Mouse (Mus musculus) liver, embryonic 11.5 days (tissue): Measurements from ENCODE around the gene Olfr1325. TPM values are rescaled to one million over a fixed set of nuclear protein-coding genes. Genes with fewer than 3 reads are reported as not detected.
"Not testable (repeated sequence)": the region's sequence is repeated elsewhere in the genome, so short reads cannot be mapped to it uniquely, and the experiment has no call there.

ENCODE experiments used
- ATAC-seq: fragments of 200-750 bp; cut with Nextera tagmentation; replicated peaks from 2 replicates; pipeline ENCODE4 v1.8.0; 2017; ENCODE audit warnings: moderate number of reproducible peaks, mild to moderate bottlenecking, moderate TSS enrichment, moderate library complexity; ENCODE audit not compliant: low FRiP score
- DNase-seq: peaks from one replicate; pipeline ENCODE4 v3.0.0-alpha.2; 2017; ENCODE audit warnings: low spot score
- H3K27ac ChIP-seq: fragments of 300-500 bp; sonication (generic); 2 replicates; pipeline ENCODE4 v1.5.1; 2014; ENCODE audit warnings: mild to moderate bottlenecking, low read depth, low read length, control low read depth
- H3K27me3 ChIP-seq: fragments of 300-500 bp; sonication (generic); replicated peaks from 2 replicates; pipeline ENCODE4 v1.6.1; 2014; ENCODE audit warnings: low read length, mixed read lengths; ENCODE audit not compliant: control insufficient read depth, insufficient read depth
- H3K36me3 ChIP-seq: fragments of 300-500 bp; sonication (generic); 2 replicates; pipeline ENCODE4 v1.6.1; 2014; ENCODE audit warnings: mild to moderate bottlenecking, low read length, moderate library complexity, mixed read lengths; ENCODE audit not compliant: control insufficient read depth, insufficient read depth
- H3K4me1 ChIP-seq: fragments of 300-500 bp; sonication (generic); replicated peaks from 2 replicates; pipeline ENCODE4 v1.6.1; 2014; ENCODE audit warnings: low read length, mixed read lengths; ENCODE audit not compliant: control insufficient read depth, insufficient read depth
- H3K4me2 ChIP-seq: fragments of 300-500 bp; sonication (generic); 2 replicates; pipeline ENCODE4 v1.6.1; 2014; ENCODE audit warnings: mild to moderate bottlenecking, control low read depth, moderate library complexity
- H3K4me3 ChIP-seq: fragments of 300-500 bp; sonication (generic); 2 replicates; pipeline ENCODE4 v1.5.1; 2014; ENCODE audit warnings: low read depth, low read length, control low read depth
- H3K9ac ChIP-seq: fragments of 300-500 bp; sonication (generic); 2 replicates; pipeline ENCODE4 v1.6.1; 2014; ENCODE audit warnings: low read depth, low read length, control low read depth
- H3K9me3 ChIP-seq: fragments of 300-500 bp; sonication (generic); 2 replicates; pipeline ENCODE4 v1.6.1; 2016; ENCODE audit warnings: low read length, inconsistent platforms, mixed read lengths; ENCODE audit not compliant: control insufficient read depth
- WGBS: fragments of 180-500 bp; shearing (Covaris S2); extraction: QIAGEN DNeasy Blood & Tissue Kit; methylation state at CpG from one replicate; pipeline ENCODE4 v1.1.7; 2014; 5-methylcytosine and 5-hydroxymethylcytosine counted together
- polyA plus RNA-seq: library from polyadenylated mRNA; unstranded; fragments of >200 nt; fragmentation: Nextera tagmentation; extraction: Ambion mirVana; gene quantifications from 2 replicates; pipeline ENCODE4 v1.2.1, GENCODE M21; 2014

The Olfr1325 gene
- not detected in 2 replicates for polyA plus RNA-seq

DNA sequence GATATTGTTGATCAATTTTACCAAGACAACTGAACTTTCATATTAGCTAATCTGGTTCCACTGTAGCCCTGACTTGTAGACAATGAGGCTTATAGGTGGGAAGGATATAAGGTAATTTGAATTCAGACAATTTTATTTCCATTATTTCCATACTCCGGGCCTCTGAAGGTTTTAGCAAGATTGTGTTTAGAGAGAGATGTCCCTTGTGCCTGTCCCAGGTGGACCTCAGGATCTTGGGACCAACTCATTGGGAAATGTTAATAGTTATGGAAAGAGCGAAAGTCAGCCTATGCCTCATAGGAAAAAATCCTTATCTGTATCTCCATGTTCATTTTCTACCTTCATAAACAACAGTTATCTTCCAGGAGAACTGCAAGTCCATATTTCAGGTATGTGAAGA, at the start of gene Olfr1325:
Gene Olfr1325, plus strand, starts transcription at position 301 of the 400 bp plus-strand sequence.
- Histone ChIP-seq H3K4me1 (no peaks in the 10 kb centered on the region), H3K27me3 (no peaks in the 10 kb centered on the region), H3K36me3 (no peaks in the 10 kb centered on the region), H3K9me3 (no peaks in the 10 kb centered on the region), H3K27ac (no peak within 1 kb of the TSS), H3K9ac (no peak within 1 kb of the TSS), H3K4me2 (no peak within 1 kb of the TSS), H3K4me3 (no peak within 1 kb of the TSS)
- WGBS = 77% methylated on average over 2 of the region's 2 CpGs
- DNase-seq (no peak), ATAC-seq (no peak)

DNA sequence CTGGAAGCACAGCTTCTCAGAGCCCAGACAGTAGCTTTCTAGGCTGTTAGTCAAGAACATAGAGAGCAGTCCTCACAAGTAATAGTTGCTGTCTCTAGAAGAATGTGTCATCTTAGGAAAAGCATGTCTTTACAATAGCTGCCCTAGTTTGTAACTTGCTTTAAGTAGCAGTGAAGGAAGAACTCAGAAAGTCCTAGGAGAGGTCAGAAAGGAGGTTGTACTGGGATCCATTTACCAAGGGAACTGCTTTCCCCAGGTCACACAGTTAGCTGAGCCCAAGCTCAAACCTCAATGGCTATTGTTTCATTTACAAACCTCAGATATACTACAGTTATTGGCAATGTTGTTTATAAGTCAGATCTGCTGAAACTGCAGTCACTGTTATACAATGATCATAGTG, 17.7 kb upstream of the Olfr1325 start, which contains the start of gene Olfr1326-ps1:
Gene Olfr1326-ps1, minus strand, starts transcription at position 101 of the 400 bp plus-strand sequence.
- Histone ChIP-seq H3K4me3 (no peak within 1 kb of the TSS), H3K9me3 (no peaks in the 10 kb centered on the region), H3K9ac (no peak within 1 kb of the TSS), H3K27ac (no peak within 1 kb of the TSS), H3K27me3 (no peaks in the 10 kb centered on the region), H3K4me1 (no peaks in the 10 kb centered on the region), H3K36me3 (no peaks in the 10 kb centered on the region), H3K4me2 (no peak within 1 kb of the TSS)
- no peak for DNase-seq
- ATAC-seq = no peak

DNA sequence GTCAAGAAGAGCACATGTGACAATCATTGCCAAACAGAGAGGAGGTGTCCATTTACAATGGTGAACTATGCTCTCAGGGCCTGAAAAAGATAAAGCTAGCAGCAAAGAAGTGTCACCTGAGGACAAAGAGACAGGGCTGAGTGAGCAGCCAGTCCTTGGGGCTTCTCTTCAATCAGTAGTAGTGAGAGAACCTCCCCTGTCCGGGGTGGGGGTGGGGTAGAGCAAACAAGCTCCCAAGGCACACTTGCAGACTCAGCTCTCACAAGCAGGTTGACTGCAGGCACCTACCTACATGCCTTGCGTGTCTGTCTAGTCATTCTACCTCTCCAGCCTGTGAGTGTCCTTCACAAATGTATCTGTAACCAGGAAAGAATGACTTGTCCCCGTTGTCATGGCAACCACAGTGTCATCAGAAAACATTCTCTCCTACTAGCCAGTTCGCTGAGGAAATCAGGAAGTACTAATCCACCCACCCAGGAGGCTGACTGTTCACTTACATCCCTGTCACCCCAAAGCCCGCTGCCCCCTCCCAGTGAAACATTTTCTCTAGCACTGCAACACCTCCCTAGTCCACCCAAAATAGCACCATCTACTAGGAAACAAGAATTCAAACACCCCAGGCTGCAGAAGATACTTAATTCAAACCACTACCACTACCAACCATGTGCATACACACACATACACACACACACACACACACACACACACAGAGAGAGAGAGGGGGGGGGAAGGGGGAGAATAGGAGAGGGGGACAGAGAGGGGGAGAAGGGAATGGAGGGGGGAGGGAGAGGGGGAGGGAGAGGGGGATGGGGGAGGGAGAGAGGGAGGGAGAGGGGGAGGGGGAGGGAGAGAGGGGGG, 53.2 kb downstream of the Olfr1325 start, which contains the start of gene Gm5640:
Gene Gm5640, minus strand, starts transcription at position 170 of the 858 bp plus-strand sequence.
- not testable (repeated sequence) for H3K36me3 ChIP-seq, DNase-seq, H3K4me2 ChIP-seq, H3K9ac ChIP-seq, H3K4me3 ChIP-seq, ATAC-seq, H3K27me3 ChIP-seq, H3K4me1 ChIP-seq, H3K27ac ChIP-seq, H3K9me3 ChIP-seq
- 33% methylated on average over 2 of the region's 5 CpGs for WGBS

DNA sequence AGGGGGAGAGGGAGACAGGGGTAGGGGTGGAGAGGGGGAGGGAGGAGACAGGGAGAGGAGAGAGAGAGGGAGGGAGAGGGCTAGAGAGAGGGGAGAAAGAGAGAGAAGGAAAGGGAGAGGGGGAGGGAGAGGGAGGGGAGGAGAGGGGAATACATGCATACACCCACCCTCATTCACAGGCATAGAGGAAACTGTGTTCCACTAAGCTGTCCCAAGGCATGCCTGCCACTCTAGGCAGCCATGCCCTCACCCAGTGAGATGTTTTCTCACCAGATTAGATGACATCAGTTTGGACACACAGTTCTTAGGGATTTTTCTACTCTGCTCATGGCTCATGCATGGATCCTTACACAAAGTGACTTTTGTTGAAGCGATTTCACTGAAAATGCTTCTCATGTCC, 53.9 kb downstream of the Olfr1325 start:
- not testable (repeated sequence) for H3K36me3 ChIP-seq, DNase-seq, H3K4me2 ChIP-seq, H3K9ac ChIP-seq, H3K4me1 ChIP-seq, H3K4me3 ChIP-seq, H3K27me3 ChIP-seq, H3K9me3 ChIP-seq, ATAC-seq, H3K27ac ChIP-seq
- WGBS = no CpG with 5 or more reads among the region's 1 CpGs

Other genes with a start within 250 kb of the Olfr1325 start
- 94.4 and 102 TPM in 2 replicates for gene Lage3, start 239.1 kb upstream of the Olfr1325 start, polyA plus RNA-seq
- 72.0 and 75.4 TPM in 2 replicates for gene Ubl4a, start 219.5 kb upstream of the Olfr1325 start, polyA plus RNA-seq
- gene Slc10a3, start 219.3 kb upstream of the Olfr1325 start, polyA plus RNA-seq = 11.9 and 13.0 TPM in 2 replicates
- 16.8 and 18.5 TPM in 2 replicates for gene Fam3a, start 199.4 kb upstream of the Olfr1325 start, polyA plus RNA-seq
- gene Ikbkg, start 199.4 kb upstream of the Olfr1325 start, polyA plus RNA-seq = 19.2 and 23.0 TPM in 2 replicates
- 65.0 and 76.6 TPM in 2 replicates for gene G6pdx, start 163.5 kb upstream of the Olfr1325 start, polyA plus RNA-seq
- not detected in 2 replicates for gene Gm6880, start 111.3 kb upstream of the Olfr1325 start, polyA plus RNA-seq
- gene Olfr1326-ps1, start 17.8 kb upstream of the Olfr1325 start, polyA plus RNA-seq = not detected in 2 replicates
- not detected in 2 replicates for gene Gm5640, start 53.0 kb downstream of the Olfr1325 start, polyA plus RNA-seq
- not detected in 2 replicates for gene Gm6890, start 148.2 kb downstream of the Olfr1325 start, polyA plus RNA-seq
- gene Gm5936, start 244.5 kb downstream of the Olfr1325 start, polyA plus RNA-seq = not detected in 2 replicates